Mouse (Mus musculus) monocyte, adult 5-6 weeks (primary cell): ENCODE results near the gene Cyp2ab1. TPM values are rescaled to one million over a fixed set of nuclear protein-coding genes. Genes with fewer than 3 reads are reported as not detected.

Experiments used
- ATAC-seq: fragments of 153-309, 156-312 bp; replicated peaks from 2 replicates; pipeline ENCODE4 v1.8.0; 2017; ENCODE audit warnings: mild to moderate bottlenecking; ENCODE audit not compliant: low TSS enrichment, insufficient number of reproducible peaks, severe bottlenecking, poor library complexity, low FRiP score
- total RNA-seq: library from RNA; stranded (forward); fragments of 200-1000, 200-491, 200-594 nt; gene quantifications from 3 replicates; pipeline ENCODE4 v1.2.3, GENCODE M21; 2017

Gene Cyp2ab1
- total RNA-seq, 1 experiment from 2014 or later: 72.0 TPM

- no peak for ATAC-seq
Observed at GRCm38 (mm10) chr16:20280238-20280637, 45.0 kb downstream of the Cyp2ab1 start.

DNA sequence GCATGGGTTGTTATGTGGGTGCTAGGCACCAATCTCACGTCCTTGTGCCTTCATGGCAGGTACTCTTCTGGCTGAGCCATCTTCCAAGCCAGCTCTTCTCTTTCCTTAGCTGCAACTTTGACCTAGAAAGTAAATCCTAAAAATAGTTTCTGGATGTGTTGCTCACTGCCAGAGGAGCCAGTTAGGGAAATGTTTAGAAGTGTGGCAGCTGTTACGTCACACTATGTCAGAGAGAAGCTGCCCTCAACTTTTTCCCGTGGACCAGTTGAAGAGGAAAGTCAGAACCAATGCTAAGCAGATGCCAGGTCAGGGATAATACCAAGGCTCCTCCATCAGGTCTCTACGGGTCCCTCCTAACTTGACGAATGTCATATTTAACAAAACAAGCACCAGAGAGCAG is 45.8 kb downstream of the Cyp2ab1 start:
- no peak for ATAC-seq

DNA sequence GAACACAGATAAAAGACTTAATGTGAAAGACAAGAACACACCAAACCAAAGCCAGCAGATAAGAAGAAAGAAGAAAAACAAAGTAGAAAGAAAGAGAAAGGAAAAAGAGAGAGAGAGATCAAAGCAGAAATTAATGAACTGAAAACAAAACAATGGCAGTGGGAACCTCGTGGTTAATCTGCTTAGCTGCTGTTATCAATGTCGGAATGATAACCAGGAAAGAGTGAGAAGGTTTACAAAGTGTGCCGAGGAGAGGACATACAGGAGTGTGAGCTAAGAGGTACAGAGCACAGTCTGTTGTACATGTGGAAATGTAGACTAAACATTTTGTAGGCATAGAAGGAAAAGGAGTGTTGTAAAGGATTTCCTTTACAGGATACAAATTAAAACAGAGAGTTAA is 52.2 kb downstream of the Cyp2ab1 start:
- no peak for ATAC-seq

GRCm38 (mm10) chr16:20271339-20271738 is 53.9 kb downstream of the Cyp2ab1 start:
- no peak for ATAC-seq

GRCm38 (mm10) chr16:20265089-20265488 is 60.1 kb downstream of the Cyp2ab1 start:
- ATAC-seq: no peak

Other genes starting within 250 kb of the Cyp2ab1 start
- 112 to 133 TPM (median 129 TPM) in 3 replicates for gene Klhl24, start 227.9 kb downstream of the Cyp2ab1 start, total RNA-seq
- 17.9 to 31.5 TPM (median 22.6 TPM) in 3 replicates for gene Yeats2, start 184.3 kb downstream of the Cyp2ab1 start, total RNA-seq
- not detected in 3 replicates for gene Map6d1, start 84.0 kb downstream of the Cyp2ab1 start, total RNA-seq
- 124 to 272 TPM (median 203 TPM) in 3 replicates for gene Parl, start 23.0 kb downstream of the Cyp2ab1 start, total RNA-seq
- 65.5 to 91.9 TPM (median 76.3 TPM) in 3 replicates for gene Abcc5, start 101.0 kb upstream of the Cyp2ab1 start, total RNA-seq
- gene Eif2b5, start 173.4 kb upstream of the Cyp2ab1 start, total RNA-seq: 41.2 to 57.3 TPM (median 43.4 TPM) in 3 replicates
- gene Dvl3, start 191.6 kb upstream of the Cyp2ab1 start, total RNA-seq: 2.7 to 8.4 TPM (median 5.5 TPM) in 3 replicates
- gene Ap2m1, start 210.1 kb upstream of the Cyp2ab1 start, total RNA-seq: 128 to 192 TPM (median 148 TPM) in 3 replicates
- 56.4 to 86.6 TPM (median 76.3 TPM) in 3 replicates for gene Abcf3, start 223.2 kb upstream of the Cyp2ab1 start, total RNA-seq